Mouse (Mus musculus) heart, embryonic 11.5 days (tissue): Measurements from ENCODE around the gene Frmd4b. TPM values are rescaled to one million over a fixed set of nuclear protein-coding genes. Genes with fewer than 3 reads are reported as not detected.
A peak's percentile ranks its signal among the peaks of the same experiment; 100 is the strongest.
"Not testable (repeated sequence)": the region's sequence is repeated elsewhere in the genome, so short reads cannot be mapped to it uniquely, and the experiment has no call there.

Experiments
- ATAC-seq: fragments of 200-750 bp; cut with Nextera tagmentation; replicated peaks from 2 replicates; pipeline ENCODE4 v1.8.0; 2017; ENCODE audit warnings: moderate library complexity; ENCODE audit not compliant: insufficient number of reproducible peaks, low FRiP score, low TSS enrichment
- H3K27ac ChIP-seq: fragments of 300-500 bp; sonication (generic); 2 replicates; pipeline ENCODE4 v1.5.1; 2014; ENCODE audit warnings: mild to moderate bottlenecking, low read depth, low read length
- H3K27me3 ChIP-seq: fragments of 300-500 bp; sonication (generic); 2 replicates; pipeline ENCODE4 v1.6.1; 2014; ENCODE audit warnings: mild to moderate bottlenecking, low read length, mixed read lengths; ENCODE audit not compliant: control insufficient read depth, insufficient read depth
- H3K36me3 ChIP-seq: fragments of 300-500 bp; sonication (generic); 2 replicates; pipeline ENCODE4 v1.6.1; 2014; ENCODE audit warnings: mild to moderate bottlenecking, low read length, moderate library complexity, mixed read lengths; ENCODE audit not compliant: control insufficient read depth, insufficient read depth
- H3K4me1 ChIP-seq: fragments of 300-500 bp; sonication (generic); 2 replicates; pipeline ENCODE4 v1.6.1; 2014; ENCODE audit warnings: low read length; ENCODE audit not compliant: control insufficient read depth, insufficient read depth
- H3K4me2 ChIP-seq: fragments of 300-500 bp; sonication (generic); 2 replicates; pipeline ENCODE4 v1.6.1; 2014; ENCODE audit warnings: mild to moderate bottlenecking, moderate library complexity
- H3K4me3 ChIP-seq: fragments of 300-500 bp; sonication (generic); 2 replicates; pipeline ENCODE4 v1.5.1; 2014; ENCODE audit warnings: low read depth, low read length
- H3K9ac ChIP-seq: fragments of 300-500 bp; sonication (generic); 2 replicates; pipeline ENCODE4 v1.6.1; 2014; ENCODE audit warnings: mild to moderate bottlenecking, low read depth, low read length, moderate library complexity
- H3K9me3 ChIP-seq: fragments of 300-500 bp; sonication (generic); replicated peaks from 2 replicates; pipeline ENCODE4 v1.6.1; 2016; ENCODE audit warnings: low read length; ENCODE audit not compliant: control insufficient read depth
- WGBS: fragments of 180-500 bp; shearing (Covaris S2); extraction: QIAGEN DNeasy Blood & Tissue Kit; methylation state at CpG from one replicate; pipeline ENCODE4 v1.1.7; 2014; ENCODE audit not compliant: insufficient replicate concordance; 5-methylcytosine and 5-hydroxymethylcytosine counted together
- polyA plus RNA-seq: library from polyadenylated mRNA; unstranded; fragments of >200 nt; fragmentation: Nextera tagmentation; extraction: Ambion mirVana; gene quantifications from 2 replicates; pipeline ENCODE4 v1.2.1, GENCODE M21; 2014

Frmd4b gene
- polyA plus RNA-seq, 1 experiment from 2014 or later: 29.3 TPM

DNA sequence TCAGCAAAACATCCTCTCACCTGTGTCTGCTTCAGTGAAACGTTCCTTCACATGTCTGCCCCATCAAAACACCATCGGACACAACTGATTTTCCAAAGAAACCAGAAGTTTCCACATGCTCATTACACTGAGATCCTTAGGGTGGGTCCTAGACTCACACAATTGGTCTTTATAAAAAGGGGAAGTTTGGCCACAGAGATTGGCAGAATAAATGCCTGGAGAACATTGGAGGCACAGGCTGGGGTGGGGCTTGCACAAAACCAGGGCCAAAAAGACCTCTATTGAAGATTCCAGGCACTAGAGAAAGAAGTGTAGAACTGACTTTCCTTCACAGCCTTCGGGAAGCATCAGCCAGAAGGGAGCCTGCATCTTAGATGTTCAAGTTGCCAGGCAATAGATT, 343.6 kb downstream of the Frmd4b start:
- Histone ChIP-seq H3K9ac (no peak overlapping the region), H3K4me2 (no peak overlapping the region), H3K4me3 (no peak overlapping the region), H3K9me3 (no peaks in the 10 kb centered on the region), H3K27ac (no peak overlapping the region), H3K36me3 (no peaks in the 10 kb centered on the region), H3K27me3 (no peaks in the 10 kb centered on the region), H3K4me1 (peaks cover 9% of the 10 kb centered on the region)
- no peak for ATAC-seq
- 80% methylated on average over 3 of the region's 3 CpGs for WGBS

DNA sequence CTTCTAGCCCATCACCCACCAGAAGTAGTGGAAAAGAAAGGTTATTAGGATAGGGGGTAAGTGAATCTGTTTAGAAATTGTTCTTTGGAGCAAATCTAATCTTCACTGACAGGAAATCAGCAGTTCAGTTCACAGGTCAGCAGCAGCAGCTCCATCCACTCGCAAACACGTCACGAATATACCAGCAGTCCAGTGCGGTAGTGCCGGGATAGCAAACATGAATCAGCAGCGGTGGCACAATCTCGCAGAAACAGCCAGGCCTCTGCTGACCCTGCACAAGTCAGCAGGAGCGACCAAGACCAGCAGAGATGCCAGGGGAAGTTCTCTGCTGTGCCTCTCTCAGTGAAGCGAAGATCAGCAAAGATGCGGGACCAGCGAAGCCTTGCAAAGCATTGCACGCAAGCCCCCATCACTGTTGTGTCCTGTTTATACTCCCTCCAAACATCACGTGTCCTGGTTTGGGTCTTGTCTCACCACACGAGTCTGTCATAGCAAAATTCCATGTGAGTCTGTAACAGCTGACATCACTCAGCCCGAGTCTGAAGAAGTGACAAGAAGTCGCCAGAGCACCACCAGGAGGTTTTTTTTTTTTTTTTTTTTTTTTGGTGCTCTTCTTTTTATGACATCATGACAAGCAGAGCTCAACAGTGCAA, 344.2 kb downstream of the Frmd4b start:
- no peak overlapping the region for H3K9ac ChIP-seq
- H3K4me1 ChIP-seq: peaks cover 6% of the 10 kb centered on the region
- WGBS: 58% methylated on average over 16 of the region's 16 CpGs
- H3K9me3 ChIP-seq: no peaks in the 10 kb centered on the region
- no peak for ATAC-seq
- H3K4me3 ChIP-seq: no peak overlapping the region
- no peaks in the 10 kb centered on the region for H3K27me3 ChIP-seq
- no peaks in the 10 kb centered on the region for H3K36me3 ChIP-seq
- no peak overlapping the region for H3K27ac ChIP-seq
- H3K4me2 ChIP-seq: no peak overlapping the region

DNA sequence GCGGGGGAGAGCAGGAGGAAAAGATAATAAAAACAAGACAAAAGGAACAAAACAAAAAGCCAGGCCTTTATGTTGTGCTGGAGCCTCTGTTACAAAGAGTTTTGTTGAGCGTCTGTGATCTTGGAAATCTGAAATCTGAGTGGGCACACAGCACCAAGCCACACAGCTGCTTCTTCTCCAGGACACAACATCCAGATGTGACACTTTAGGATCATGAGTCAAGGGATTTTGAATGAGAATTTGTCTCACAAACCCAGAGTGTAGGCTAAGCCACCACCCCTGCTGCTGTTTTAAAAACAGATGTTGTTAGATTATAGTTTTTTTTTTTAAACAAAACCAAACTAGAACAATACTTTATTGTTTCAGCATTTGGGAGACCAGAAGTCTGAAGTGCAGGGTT, 345.0 kb downstream of the Frmd4b start:
- no peak overlapping the region for H3K4me2 ChIP-seq
- H3K4me3 ChIP-seq: no peak overlapping the region
- WGBS: 74% methylated on average over 2 of the region's 2 CpGs
- H3K27me3 ChIP-seq: no peaks in the 10 kb centered on the region
- H3K9me3 ChIP-seq: no peaks in the 10 kb centered on the region
- no peak overlapping the region for H3K9ac ChIP-seq
- H3K4me1 ChIP-seq: peaks cover 4% of the 10 kb centered on the region; the same call in 1 of the 2 replicates
- no peak for ATAC-seq
- H3K36me3 ChIP-seq: no peaks in the 10 kb centered on the region
- H3K27ac ChIP-seq: no peak overlapping the region

DNA sequence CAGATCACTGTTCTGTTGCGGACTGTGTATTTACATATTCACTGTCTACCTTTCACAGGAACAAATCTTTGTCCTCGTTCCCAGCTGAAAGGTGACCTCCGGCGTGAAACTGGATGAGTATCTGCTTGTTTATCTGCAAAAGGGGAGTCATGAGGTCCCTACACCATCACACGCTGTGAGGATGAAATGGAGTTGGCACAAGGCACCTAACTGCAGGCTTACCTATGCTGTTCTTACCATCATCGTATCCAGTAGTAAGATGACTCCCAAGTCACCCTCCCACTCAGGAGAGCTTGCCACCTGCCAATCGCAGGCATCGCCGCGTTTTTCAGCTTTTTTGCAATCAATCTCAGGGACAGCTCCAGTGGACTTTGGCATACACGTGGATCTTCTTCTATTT, 347.7 kb downstream of the Frmd4b start:
- Histone ChIP-seq H3K9me3 (no peaks in the 10 kb centered on the region), H3K4me3 (no peak overlapping the region), H3K9ac (no peak overlapping the region), H3K27ac (no peak overlapping the region), H3K27me3 (no peaks in the 10 kb centered on the region), H3K4me2 (no peak overlapping the region), H3K4me1 (0 out of 2 replicates have a peak, but pooled peaks cover 2% of the 10 kb centered on the region), H3K36me3 (no peaks in the 10 kb centered on the region)
- ATAC-seq: no peak
- WGBS: 79% methylated on average over 11 of the region's 11 CpGs

DNA sequence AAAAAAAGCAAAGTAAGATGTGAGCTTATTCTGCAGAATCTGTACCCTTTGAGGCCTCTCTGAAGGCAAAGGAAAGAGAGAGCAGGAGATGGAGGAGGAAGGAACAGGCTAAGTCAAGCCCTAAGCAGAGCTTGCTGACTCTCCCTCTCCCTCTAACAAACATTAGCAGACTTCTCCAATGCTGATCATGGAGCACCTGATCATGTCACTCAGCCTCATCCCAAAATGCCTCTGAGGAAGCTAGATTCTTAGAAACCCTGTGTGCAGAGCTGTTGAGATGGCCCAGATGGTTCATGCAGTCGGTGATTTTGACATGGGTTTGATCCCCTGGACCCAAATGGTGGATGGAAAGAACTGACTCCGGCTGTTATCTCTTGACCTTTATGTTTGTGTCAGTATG, 350.2 kb downstream of the Frmd4b start:
- H3K9ac ChIP-seq: no peak overlapping the region
- no peak for ATAC-seq
- no peaks in the 10 kb centered on the region for H3K36me3 ChIP-seq
- H3K4me1 ChIP-seq: 0 out of 2 replicates have a peak, but pooled peaks cover 2% of the 10 kb centered on the region
- H3K9me3 ChIP-seq: no peaks in the 10 kb centered on the region
- 84% methylated on average over 2 of the region's 2 CpGs for WGBS
- H3K4me2 ChIP-seq: no peak overlapping the region
- H3K4me3 ChIP-seq: no peak overlapping the region
- no peaks in the 10 kb centered on the region for H3K27me3 ChIP-seq
- no peak overlapping the region for H3K27ac ChIP-seq

DNA sequence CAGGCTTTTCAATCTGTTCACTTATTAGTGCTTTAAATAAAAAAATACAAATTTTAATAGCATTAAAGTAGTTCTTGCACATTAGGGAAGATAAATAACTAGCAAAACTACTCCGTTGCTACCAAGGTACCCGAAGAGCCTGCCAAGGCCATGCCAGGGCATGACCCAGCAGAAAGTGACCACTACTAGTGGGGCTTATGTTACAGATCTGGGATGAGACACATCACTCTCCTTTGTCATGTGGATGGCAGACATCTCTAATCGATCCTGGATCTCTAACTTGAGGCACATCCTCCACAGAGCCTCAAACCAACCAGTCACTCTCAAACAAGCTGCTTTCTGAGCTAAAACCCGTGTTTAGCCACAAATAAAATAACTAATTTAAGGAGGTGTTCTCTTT, 350.7 kb downstream of the Frmd4b start:
- Histone ChIP-seq H3K9ac (no peak overlapping the region), H3K27me3 (no peaks in the 10 kb centered on the region), H3K4me2 (no peak overlapping the region), H3K36me3 (no peaks in the 10 kb centered on the region), H3K4me1 (0 out of 2 replicates have a peak, but pooled peaks cover 2% of the 10 kb centered on the region), H3K9me3 (no peaks in the 10 kb centered on the region), H3K4me3 (no peak overlapping the region), H3K27ac (no peak overlapping the region)
- 71% methylated on average over 4 of the region's 4 CpGs for WGBS
- no peak for ATAC-seq

DNA sequence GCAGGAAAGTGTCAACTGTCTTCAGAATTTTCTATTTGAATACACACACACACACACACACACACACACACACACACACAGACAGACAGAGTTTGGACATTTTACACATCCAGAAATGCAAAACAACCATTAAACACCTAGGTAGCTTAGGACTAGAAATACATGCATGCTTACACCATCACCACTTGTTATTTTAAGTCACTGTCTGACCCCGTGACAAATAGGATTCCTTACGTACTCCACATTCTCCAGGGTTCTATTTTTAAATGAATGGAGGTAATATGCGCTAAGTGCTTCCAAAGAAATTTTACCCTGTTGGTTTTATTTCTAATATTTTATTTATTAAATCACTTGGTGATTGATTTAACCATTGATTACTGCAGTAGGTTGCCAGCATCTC, 351.6 kb downstream of the Frmd4b start:
- Histone ChIP-seq H3K4me1 (0 out of 2 replicates have a peak, but pooled peaks cover 2% of the 10 kb centered on the region), H3K36me3 (no peaks in the 10 kb centered on the region), H3K4me2 (no peak overlapping the region), H3K27me3 (no peaks in the 10 kb centered on the region), H3K4me3 (no peak overlapping the region), H3K9me3 (no peaks in the 10 kb centered on the region), H3K9ac (no peak overlapping the region), H3K27ac (peak overlapping the region; percentile 72)
- 33% methylated on average over 3 of the region's 3 CpGs for WGBS
- no peak for ATAC-seq

DNA sequence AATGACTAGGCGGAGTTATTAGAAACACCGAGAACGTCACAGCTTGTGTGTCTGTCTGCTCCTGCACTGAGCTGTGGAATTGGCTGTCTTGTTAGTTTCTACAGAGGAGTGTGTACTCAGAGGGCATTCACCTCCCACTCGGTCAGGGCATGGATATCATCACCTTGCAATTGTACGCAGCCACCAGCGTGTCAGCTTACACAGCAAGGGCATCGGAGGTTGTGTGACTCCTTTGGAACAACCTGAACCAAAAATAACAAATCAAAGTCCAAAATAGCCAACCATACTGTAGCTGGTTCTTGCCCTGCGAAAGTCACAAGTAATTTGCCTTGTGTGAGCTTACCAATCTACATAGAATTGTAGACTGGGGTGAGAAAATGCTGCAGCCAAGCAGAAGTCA, 352.1 kb downstream of the Frmd4b start:
- no peak; the same call in 1 of the 2 replicates for ATAC-seq
- Histone ChIP-seq H3K9me3 (no peaks in the 10 kb centered on the region), H3K36me3 (no peaks in the 10 kb centered on the region), H3K4me3 (no peak overlapping the region), H3K27me3 (no peaks in the 10 kb centered on the region), H3K4me1 (0 out of 2 replicates have a peak, but pooled peaks cover 2% of the 10 kb centered on the region), H3K9ac (peak overlapping the region; percentile 10; the same call in 1 of the 2 replicates), H3K27ac (peak overlapping the region; percentile 72), H3K4me2 (no peak overlapping the region)
- 45% methylated on average over 8 of the region's 8 CpGs for WGBS

DNA sequence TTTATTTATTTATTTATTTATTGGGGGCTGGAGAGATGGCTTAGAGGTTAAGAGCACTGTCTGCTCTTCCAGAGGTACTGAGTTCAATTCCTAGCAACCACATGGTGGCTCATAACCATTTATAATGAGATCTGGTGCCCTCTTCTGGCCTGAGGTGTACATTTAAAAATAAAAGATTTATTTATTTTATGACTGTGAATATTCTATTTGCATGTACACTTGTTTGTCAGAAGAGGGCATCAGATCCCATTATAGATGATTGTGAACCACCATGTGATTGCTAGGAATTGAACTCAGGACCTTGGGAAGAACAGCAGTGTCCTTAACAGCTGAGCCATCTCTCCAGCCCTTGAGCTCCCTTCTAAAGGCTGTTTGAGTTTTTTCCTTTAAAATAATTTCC, 353.6 kb downstream of the Frmd4b start:
- H3K36me3 ChIP-seq, ATAC-seq, H3K9me3 ChIP-seq, H3K9ac ChIP-seq, H3K27ac ChIP-seq, H3K4me2 ChIP-seq, H3K4me1 ChIP-seq, H3K4me3 ChIP-seq, H3K27me3 ChIP-seq: not testable (repeated sequence)
